Mouse (Mus musculus) telencephalon, adult 2 months (tissue): Measurements from ENCODE around the gene Asic4.

Source experiments
- DNase-seq: peaks from one replicate; pipeline ENCODE4 v3.0.0-alpha.2; 2011; ENCODE audit warnings: low read depth, low spot score

The Asic4 gene

GRCm38 (mm10) chr1:75443247-75444024 is 6.8 kb upstream of the Asic4 start:
- DNase-seq, result no peak

GRCm38 (mm10) chr1:75444208-75444607 is 6.0 kb upstream of the Asic4 start:
- DNase-seq, result no peak

DNA sequence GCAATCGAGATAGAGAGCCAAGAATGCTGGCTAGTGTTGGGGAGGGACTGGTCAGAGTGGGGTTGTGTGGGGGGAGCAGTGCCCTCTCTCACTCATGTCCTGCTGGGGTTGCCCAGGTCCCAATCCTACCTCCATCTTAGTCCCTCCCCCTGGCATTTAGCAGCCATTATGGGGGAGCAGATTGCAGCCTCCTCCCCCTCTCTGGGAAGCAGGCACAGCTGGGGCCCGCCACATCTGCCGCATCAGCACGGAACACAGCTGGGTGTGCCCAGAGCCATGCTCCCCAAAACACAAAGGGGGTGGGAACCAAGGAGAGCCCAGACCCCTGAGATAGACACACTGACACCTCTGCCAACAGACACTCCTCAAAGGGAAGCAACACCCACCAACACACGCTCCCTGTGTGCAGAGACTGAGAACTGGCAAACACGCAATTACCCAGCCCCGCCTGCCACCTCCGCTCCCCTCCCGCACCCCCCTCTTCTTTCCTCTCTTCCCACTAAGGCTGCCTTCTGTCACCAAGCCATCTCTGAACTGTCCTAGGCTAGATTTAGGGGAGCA is 5.0 kb upstream of the Asic4 start:
- DNase-seq, result peak; percentile 55

DNA sequence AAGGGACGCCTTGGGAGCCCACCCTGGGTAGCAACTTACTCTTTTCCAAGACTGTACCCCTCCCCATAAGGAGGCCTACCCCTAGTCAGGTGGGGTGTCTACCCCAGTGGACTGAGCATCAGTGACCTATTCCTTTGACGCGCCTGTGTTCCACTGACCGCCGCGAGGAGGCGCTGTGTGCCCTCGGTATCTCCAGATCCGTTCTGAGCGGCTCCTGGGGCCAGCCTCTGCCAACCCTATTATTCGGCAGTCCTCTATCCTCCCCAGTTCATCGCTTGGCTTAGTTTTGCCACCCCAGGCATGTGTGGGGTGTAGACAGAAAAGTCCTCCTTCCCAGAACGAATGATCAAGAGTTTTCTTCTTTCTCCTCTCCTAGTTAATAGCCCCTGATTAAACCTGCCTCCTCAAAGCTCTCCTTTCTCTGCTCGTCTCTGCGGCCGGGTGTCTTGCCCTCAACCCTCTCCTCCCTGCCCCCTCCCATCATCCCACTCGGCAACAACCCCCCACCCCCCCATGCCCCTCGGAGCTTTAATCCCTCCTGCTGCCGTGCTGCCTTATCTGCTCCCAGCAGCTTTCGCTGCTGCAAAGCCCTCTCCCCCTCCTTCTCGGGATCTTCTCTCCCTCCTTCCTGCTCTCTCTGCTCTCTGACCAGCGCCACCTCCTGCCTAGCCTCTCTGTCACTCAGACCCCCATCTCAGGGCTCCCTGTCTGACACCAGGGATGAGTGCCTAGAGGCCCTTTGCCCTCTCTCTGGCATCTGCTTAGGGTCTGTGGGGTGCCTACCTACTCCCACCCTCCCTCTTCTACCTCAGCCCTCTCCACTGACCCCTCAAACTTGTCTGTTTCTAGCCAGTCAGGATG is 4.3 kb upstream of the Asic4 start:
- no peak for DNase-seq

GRCm38 (mm10) chr1:75446656-75447055 is 3.6 kb upstream of the Asic4 start:
- DNase-seq, result no peak

GRCm38 (mm10) chr1:75447265-75448051 is 2.8 kb upstream of the Asic4 start:
- no peak for DNase-seq

DNA sequence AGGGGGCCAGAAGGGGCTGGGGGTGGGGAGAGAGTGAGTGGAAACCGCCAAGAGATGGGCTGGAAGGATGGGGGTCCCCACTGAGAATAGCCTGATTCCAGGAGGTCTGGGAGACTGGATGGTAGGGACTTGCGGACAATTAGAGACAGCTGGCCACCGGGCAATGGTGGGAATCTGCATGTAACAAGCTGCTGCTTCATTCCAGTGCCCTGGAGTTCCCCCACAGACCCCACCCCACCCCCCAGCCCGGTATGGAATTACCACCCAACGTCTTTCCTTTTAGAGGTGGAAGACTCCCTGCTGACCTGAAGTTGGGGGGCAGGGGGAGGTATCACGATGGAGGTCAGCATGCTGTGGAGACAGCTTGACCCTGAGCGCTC is 2.2 kb upstream of the Asic4 start:
- no peak for DNase-seq

DNA sequence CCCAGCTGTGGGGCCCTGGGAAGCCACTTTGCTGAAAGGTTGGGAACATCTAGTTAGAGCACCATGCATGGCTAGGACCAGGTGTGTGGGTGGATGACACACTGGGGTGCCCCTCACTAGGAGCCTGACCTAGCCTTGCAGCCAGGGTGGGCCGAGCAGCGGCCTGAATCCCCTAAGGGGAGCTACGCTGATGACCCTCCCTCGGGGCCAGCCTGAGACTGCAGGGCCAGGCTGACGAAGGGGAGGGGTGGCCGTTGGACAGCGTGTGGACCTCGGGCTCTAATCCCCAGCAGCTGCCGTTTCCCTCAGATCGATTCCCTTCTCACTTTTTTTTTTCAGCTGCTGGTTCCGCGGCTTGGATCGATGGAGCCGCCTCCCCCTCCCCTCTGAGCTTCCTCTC is 1.3 kb upstream of the Asic4 start:
- no peak for DNase-seq

- DNase-seq, result no peak
Measured at GRCm38 (mm10) chr1:75449377-75450135, 680 bp upstream of the Asic4 start.

GRCm38 (mm10) chr1:75451900-75452299 is 1.7 kb downstream of the Asic4 start:
- DNase-seq, result no peak

- no peak for DNase-seq
Measured at GRCm38 (mm10) chr1:75455433-75455832, 5.2 kb downstream of the Asic4 start.

DNA sequence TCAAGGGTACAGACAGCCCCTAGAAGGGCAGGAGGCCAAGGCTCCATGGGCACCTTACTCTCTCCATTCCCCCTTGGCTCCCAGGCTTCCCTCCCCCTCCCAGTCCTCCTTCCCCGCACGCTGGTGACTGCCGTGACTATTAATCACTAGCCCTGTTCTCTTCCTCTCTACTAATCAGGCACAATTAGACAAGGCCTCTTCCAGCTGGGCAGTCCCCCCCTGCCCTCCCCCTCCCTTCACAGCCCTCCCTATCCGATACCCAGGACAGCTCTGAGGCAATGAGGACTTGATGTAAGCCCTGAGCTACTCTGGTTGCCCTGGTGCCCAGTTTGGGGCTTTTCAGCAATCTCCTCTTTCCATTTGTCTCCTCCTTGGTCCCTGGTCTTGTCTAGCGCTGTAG is 5.7 kb downstream of the Asic4 start:
- DNase-seq, result no peak

DNA sequence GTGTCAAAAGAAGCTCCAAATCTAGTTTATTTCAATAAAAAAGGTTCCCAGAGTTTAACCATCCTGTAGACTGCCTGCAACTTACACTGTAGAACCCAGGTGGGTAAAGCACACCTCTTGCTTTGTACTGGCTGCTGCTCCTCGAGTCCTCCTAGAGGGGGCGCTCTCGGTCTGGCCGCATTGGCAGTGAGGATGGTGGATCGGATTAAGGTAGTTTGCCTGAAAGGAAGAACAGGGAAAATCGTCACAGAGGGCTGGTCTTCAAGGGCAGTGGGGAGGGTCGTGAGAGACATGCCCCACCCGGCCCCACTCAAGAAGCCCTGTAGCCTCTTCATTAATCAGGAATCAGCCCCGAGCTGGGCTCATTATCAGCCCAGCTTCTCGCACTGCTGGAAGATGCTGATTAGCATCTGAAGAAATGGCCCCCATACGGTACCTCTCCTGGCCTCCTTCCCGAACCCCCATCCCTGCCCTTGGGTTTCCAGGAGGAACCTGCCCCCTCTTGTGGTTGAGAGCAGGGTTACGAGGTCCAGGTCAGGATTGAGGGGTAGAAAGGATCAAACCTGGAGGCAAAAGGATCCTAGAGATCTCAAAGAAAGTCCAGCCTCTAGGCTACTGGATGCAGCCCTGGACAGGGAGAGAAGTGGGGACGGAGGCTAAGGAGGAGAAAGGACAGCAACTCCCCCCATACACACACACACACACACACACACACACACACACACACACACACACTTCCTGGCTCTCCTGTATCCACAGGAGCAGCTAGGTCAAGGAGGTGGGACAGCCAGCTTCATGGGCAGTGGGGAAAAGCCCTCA is 6.7 kb downstream of the Asic4 start:
- DNase-seq, result no peak

GRCm38 (mm10) chr1:75457710-75458024 is 7.4 kb downstream of the Asic4 start:
- no peak for DNase-seq

DNA sequence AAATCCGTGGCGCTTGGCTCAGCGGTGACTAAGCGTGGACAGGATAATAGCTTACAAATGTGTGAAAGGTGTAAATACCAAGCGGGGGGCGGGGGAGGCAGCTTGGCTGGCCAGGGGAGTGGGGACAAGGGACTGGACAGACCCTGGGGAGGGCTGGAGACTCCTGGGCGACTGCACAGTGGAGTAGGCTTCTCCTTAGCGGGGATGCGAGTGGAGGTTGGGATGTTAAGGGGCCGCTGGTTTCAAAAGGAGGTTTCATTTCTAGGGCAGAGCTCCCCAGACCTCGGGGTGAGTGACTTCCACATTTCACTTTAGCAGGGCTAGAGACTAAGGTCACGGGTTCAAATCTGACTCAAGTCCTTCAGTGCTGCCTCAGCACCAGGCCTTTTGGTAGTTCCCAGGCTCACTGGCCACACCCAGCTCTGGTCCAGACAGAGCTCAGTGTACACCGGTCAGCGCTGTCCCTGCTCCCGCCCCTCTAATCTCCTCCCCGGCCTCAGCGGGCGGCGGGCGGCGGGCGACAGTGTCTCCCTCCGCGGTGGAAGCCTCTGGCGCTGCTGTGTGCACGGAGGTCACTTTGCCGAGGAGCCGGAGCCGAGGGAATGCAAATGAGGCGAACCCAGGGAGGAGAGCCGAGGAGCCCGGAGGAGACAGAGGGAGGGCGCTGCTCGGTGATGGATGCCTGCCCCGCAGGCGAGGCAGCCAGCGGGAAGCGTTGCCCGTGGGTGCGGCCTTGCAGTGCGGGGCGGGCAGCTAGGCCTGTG is 8.0 kb downstream of the Asic4 start:
- no peak for DNase-seq

DNA sequence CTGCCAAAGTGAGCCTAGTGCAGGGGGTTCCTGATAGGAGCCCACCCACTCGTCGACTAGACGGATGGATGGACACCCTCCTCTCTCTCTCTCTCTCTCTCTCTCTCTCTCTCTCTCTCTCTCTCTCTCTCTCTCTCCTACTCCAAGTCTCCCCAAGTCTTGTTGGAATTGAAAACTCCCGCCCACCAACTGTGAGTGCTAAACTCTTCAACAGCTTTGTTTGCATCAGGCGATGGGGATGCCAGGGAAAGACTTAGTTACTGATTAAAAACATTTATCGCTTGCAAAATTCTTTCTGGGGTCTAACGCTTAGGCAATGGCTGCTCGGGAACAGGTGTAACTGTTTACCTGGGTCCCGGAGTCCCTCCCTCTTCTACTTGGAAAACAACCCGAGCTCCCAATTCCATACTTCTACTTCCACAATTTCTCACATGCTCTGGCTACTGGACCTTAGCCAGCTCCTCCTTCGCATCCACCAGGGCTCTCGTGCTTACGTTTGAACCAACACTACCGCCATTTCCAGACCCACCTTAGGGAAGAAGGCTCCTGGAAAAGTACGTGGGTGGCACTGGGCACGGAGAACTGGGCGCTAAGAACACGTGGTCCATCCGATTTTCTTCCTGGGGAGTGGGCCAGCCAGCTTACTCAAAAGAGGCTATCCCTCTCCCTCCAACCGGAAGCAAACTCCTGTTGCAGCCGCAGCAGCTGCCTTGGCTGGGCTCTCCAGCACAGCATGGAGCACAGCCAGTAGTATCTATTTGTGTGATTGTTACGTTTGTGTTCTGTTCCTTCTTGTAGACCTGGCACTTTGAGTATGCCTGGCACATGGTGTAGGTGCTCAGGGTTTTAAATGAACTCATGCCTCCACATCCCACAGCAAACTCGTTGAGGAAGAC is 8.8 kb downstream of the Asic4 start:
- peak; percentile 86 for DNase-seq

- no peak for DNase-seq
Measured at GRCm38 (mm10) chr1:75460297-75460696, 10.1 kb downstream of the Asic4 start.

DNA sequence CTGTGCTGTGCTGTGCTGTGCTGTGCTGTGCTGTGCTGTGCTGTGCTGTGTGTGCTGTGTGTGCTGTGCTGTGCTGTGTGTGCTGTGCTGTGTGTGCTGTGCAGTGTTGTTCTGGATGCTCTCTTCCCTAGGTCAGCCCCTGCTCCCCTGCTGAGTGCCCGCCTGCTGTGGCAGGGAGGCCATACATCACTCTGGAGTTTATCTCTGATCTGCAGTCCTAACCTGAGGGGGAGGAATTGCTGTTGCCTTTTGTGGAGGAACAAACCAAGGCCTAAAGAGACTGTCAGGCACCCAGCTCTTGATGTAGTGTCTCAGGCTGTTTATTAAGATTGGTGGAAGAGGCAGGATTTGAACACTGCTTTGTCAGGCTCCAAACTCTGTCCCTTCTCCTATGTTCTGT is 12.4 kb downstream of the Asic4 start:
- no peak for DNase-seq
